Mouse (Mus musculus) embryonic fibroblast, embryonic 13.5 days (primary cell): ENCODE results near the gene Syn3. TPM values are rescaled to one million over a fixed set of nuclear protein-coding genes. Genes with fewer than 3 reads are reported as not detected.

Experiments
- H3K27ac ChIP-seq: 2 replicates; pipeline ENCODE4 v1.5.1; 2012; ENCODE audit warnings: low read length, control low read depth, inconsistent platforms; ENCODE audit not compliant: insufficient read depth
- H3K4me1 ChIP-seq: 2 replicates; pipeline ENCODE4 v1.6.1; 2011; ENCODE audit warnings: low read length; ENCODE audit not compliant: control insufficient read depth, insufficient read depth
- H3K4me3 ChIP-seq: 2 replicates; pipeline ENCODE4 v1.5.1; 2011; ENCODE audit warnings: mild to moderate bottlenecking, control low read depth, low read length; ENCODE audit not compliant: insufficient read depth
- CTCF ChIP-seq: IDR thresholded peaks from 2 replicates; pipeline ENCODE4 v1.5.1; 2011; ENCODE audit warnings: mild to moderate bottlenecking, control low read depth, low read length, moderate library complexity, borderline replicate concordance; ENCODE audit not compliant: insufficient read depth
- POLR2A ChIP-seq: IDR thresholded peaks from 2 replicates; pipeline ENCODE4 v1.6.1; 2011; ENCODE audit warnings: low read depth, mild to moderate bottlenecking, control low read depth, low read length, moderate library complexity
- polyA plus RNA-seq: library from polyadenylated mRNA; stranded (reverse); fragments of >200 nt; gene quantifications from 2 replicates; pipeline ENCODE4 v1.2.4, GENCODE M21; 2011; ENCODE audit warnings: low read depth; ENCODE audit not compliant: missing spikeins, insufficient read length

Gene Syn3
- polyA plus RNA-seq, 1 experiment: 1.4 TPM

DNA sequence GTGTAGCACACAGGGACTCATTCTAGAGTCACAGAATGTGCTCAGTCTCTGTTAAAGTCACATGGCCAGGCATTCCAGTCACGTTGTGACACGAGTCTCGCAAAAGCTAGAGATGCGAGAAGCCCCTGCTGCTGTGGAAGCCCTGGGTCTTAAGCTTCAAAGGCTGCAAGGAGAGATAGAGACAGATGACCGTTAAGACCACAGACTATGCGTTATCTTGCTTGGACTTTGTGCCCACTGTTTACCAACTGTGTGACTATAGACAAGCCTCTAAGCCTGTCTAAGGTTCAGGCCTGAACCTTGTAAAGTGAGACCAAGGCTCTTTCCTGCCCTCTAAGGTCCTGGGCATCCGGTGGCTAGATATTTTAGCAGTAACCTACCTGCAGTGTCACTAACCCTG, 156.0 kb downstream of the Syn3 start:
- Histone ChIP-seq H3K4me3 (no peak overlapping the region), H3K27ac (no peak overlapping the region), H3K4me1 (peaks cover 30% of the 10 kb centered on the region)
- TF ChIP-seq POLR2A (no peak), CTCF (no peak)

DNA sequence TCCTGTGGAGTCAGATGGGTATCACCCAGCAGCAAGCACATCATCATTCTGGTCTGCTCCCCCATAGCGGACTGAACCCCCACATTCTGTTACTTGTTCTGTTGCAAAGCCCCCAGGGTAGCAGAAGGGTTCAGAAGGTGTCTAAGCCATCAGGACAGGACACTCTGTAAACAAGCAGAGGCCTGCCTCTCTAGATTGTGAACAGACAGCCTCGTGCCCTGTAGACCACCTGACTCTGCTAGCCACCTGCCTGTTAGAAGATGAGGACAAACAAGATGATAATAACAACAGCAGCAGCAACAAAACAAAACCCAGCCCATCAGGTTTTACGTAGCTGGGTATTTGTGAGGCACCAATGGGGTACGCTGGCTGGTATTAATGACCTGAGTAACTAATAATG, 156.5 kb downstream of the Syn3 start:
- H3K27ac ChIP-seq: no peak overlapping the region
- no peak for TF ChIP-seq CTCF
- TF ChIP-seq POLR2A: no peak

DNA sequence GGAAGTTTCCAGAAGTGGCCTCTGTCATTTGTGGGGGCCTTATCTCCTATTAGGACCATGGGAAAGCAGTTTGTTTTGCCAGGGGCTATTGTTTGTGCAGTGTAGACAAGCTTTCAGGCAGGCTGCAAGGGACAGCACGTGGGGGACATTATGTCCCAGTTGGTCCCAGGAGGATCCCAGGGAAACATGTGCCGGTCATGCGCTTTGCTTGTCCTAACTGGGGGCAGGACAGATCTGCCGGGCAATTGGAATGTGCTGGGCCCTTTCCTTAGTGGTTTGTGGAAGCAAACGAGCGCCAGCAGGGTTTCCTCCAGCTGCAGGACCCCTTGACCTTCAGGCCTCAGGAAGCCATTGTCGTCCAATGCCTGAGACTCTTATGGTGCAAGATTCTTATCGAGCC, 157.1 kb downstream of the Syn3 start:
- no peak for TF ChIP-seq CTCF
- no peak for TF ChIP-seq POLR2A
- H3K4me1 ChIP-seq: peaks cover 32% of the 10 kb centered on the region
- H3K27ac ChIP-seq: no peak overlapping the region
- H3K4me3 ChIP-seq: no peak overlapping the region

More for the DNA sequence above, 156.5 kb downstream of the Syn3 start:
- Histone ChIP-seq H3K4me1 (peaks cover 30% of the 10 kb centered on the region), H3K4me3 (no peak overlapping the region)

DNA sequence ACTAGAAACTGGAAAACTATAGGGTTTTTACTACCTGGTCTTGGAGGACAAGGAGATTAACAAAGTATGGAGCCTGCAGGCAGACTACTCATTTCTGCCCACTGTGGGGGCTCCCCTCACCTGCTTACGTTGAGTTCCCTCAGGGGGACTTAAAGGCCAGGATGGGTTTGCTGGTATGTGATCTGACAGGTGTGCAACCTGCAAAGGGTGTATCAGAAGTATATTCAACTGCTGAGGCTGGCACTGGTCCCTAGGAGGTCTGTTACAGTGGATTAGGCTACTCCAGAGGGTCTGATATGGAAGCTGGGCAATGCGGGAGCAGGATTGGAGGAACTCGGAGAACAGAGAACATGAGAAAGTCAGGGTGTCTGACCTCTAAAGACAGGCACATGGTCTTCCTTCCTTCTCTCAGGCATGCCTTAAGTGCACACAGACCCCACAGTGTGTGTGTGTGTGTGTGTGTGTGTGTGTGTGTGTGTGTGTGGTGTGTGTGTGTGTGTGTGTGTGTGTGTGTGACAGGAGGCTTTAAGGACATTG, 157.6 kb downstream of the Syn3 start:
- Histone ChIP-seq H3K4me3 (no peak overlapping the region), H3K27ac (no peak overlapping the region), H3K4me1 (peaks cover 32% of the 10 kb centered on the region)
- no peak for TF ChIP-seq POLR2A
- TF ChIP-seq CTCF: no peak

DNA sequence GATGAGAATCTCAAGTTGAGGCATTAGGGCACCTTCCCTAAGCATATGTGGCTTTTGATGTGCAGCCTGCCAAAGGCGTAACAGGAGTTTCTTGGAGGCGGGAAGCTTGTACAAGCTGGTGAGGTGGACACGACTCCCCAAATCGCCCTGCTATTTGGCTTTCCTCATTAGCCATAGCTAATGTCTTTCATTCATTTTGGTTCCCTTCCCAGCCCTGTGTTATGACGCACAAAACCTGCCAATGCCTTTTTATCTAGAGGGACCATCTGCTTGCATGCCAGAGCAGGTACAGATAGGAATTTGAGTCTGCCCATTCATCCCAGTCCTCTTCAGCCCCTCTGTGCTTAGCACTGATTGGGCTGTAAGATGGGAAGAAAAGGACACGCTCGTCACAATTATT, 158.3 kb downstream of the Syn3 start:
- Histone ChIP-seq H3K4me1 (peaks cover 32% of the 10 kb centered on the region), H3K4me3 (no peak overlapping the region), H3K27ac (0 out of 2 replicates have a peak overlapping the region, but pooled peaks have one; percentile 2)

DNA sequence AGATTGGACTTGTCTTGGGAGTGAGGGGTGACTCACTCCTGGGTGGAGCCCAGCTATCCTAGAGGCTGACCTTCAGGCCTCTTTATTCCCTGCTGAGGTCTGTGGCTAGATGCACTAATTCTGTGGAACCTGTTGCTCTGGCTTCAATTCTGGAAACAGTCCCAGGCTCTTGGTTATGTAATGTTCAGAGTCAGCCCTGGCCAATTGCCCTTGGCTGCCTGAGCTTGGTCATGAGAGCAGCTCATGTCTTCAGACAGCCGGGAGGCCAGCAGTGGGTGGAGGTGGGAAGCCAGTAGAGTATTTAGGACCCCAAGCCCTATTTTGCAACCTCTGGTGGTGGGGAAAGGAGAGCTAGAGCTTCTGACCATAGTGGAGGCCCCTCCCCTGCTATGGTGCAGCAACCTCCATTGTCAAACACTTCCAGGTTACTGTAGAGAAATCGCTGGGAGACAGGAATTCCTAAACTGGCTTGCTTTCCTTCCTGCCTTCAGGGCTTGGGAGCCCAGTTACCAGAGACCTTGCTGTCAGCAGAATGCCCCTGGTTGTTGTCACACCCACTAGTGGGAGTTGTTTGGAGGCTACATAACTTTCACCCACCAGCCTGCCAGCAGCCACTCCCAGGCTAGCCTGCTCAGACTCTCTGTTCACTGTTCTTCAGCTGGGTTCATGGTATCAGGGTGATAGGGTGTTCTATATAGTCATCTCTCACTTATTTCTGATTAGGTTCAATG, 158.9 kb downstream of the Syn3 start:
- TF ChIP-seq POLR2A (no peak), CTCF (no peak)
- H3K4me3 ChIP-seq: no peak overlapping the region
- H3K4me1 ChIP-seq: peaks cover 32% of the 10 kb centered on the region
- H3K27ac ChIP-seq: peak overlapping the region; percentile 75

More for the DNA sequence above, 158.3 kb downstream of the Syn3 start:
- no peak for TF ChIP-seq CTCF
- no peak for TF ChIP-seq POLR2A

DNA sequence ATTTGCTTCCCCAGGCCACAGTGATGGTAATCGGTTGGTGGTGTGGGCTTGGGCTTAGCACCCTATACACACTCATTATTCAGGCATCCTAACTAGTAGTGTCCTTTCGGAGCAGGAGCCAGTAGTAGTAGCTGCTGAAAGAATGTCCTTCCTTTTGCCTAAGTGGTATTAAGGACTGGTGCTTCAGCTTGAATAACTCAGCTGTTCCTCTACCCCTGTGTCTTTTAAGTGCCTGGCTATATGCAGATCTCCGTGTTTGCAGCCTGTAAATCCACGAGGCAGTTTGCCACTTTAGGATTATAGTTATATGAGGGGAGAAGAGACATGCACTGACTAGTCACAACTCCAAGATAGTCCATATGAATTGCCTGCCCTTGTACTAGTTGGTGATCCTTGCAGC, 159.6 kb downstream of the Syn3 start:
- Histone ChIP-seq H3K4me1 (peaks cover 37% of the 10 kb centered on the region), H3K27ac (peak overlapping the region; percentile 72), H3K4me3 (no peak overlapping the region)
- TF ChIP-seq CTCF (no peak), POLR2A (no peak)

DNA sequence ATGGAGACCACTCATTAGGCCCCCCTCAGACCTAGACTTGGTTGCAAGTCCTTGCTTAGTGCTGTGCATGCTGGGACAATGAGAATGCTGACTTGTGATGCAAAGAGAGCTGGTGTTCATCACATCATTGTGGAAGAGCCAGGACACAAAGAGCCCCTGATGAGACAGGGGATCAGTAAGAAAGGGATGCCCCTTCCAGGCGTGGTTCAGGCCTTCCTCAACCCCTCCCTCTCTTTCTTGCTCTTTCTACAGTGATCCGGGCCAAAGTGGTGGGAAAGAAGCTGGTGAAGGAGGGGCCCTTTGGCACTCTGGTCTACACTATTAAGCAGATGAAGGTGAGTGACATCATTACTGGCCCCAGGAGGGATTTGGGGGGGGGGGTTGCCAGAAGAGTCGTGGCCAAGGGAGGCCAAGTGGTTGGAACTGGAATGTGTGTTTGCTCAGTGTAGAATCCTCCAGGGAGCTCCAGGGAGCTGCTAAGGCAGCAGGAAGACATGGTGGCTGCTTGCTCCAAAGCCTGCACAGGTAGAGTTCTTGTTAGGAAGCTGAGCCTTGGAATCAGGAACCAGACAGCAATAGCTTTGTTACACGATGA, 160.5 kb downstream of the Syn3 start:
- TF ChIP-seq POLR2A (no peak), CTCF (no peak)
- peak overlapping the region; percentile 72; the same call in 1 of the 2 replicates for H3K27ac ChIP-seq
- no peak overlapping the region for H3K4me3 ChIP-seq
- peaks cover 37% of the 10 kb centered on the region for H3K4me1 ChIP-seq

DNA sequence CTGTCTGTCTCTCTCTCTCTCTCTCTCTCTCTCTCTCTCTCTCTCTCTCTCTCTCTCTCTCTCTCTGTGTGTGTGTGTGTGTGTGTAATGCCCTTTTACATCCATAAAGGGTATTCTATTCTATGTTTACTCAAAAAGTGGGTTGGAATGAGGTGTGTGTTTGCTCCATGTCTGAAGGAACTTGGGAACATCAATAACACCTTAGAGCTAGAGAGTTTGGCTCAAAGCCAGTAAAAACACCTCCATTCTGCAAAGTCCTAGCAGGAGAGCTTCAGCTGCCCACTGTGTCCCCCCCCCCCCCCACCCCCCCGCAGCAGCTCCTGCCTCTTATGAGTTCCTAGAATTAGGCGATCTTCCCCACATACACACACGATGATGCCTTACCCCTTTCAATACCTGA, 161.5 kb downstream of the Syn3 start:
- Histone ChIP-seq H3K27ac (no peak overlapping the region), H3K4me3 (no peak overlapping the region), H3K4me1 (peaks cover 38% of the 10 kb centered on the region)
- TF ChIP-seq CTCF: no peak
- TF ChIP-seq POLR2A: no peak

DNA sequence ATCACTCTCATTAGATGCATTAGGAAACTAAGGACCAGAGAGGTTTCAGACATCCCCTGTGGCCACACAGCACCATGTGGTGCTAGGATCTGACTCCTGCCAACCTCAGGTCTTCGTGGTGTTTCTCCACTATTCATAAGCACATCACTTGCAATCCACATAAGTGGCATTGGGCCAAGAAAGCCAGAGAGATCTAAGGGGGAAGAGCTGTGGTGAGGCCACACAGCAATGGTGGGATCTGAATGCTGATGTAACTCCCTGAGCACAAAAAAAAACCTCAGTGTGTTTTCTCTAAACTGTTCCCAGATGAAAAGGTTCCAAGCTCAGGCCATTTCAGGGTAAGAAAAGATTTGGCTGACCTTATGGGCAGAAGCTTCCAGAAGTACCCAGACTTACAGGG, 162.2 kb downstream of the Syn3 start:
- peak overlapping the region; percentile 6 for H3K27ac ChIP-seq
- H3K4me3 ChIP-seq: no peak overlapping the region
- peaks cover 41% of the 10 kb centered on the region for H3K4me1 ChIP-seq
- TF ChIP-seq CTCF (no peak), POLR2A (no peak)
